Mouse (Mus musculus): ENCODE measurements at regions not wholly inside any gene's neighbourhood (a gene's known extent, or its start where the extent isn't known, plus 50 kb on each side); places are given as distances from the start of the nearest gene placed in this dataset.

- TF ChIP-seq CTCF (IDR thresholded peaks at IDR 0.05) (no peak), POLR2A (IDR thresholded peaks at IDR 0.05; ENCODE audit: insufficient read depth, low read depth, low read length) (no peak), EP300 (IDR thresholded peaks at IDR 0.05; ENCODE audit: insufficient read depth, low read depth, low read length) (no peak)
Measured at GRCm38 (mm10) chr11:22453161-22453560, 58.7 kb upstream of the Tmem17 start.
